21 mouse cellular contexts compared by ENCODE assay signal in genomic region chr7:112714783-112715182, GRCm38 (mm10). TPM values are rescaled to one million over a fixed set of nuclear protein-coding genes. Genes with fewer than 3 reads are reported as not detected.
DNase-seq lines count a peak whose midpoint lies in the region; ATAC-seq and TF ChIP-seq lines count a peak whose summit lies in the region.
"Had no signal": no experiment of that assay in that cellular context is flagged by ENCODE, and none has a peak within 500 bp of the region (broad histone marks: within the 10 kb centered on the region; RNA-seq: fewer than 3 reads in every experiment).

No protein-coding gene starts in this region.

- H3K9ac ChIP-seq in forebrain, embryonic 12.5 days, result no peak overlapping the region
- H3K9ac ChIP-seq in forebrain, embryonic 16.5 days (replicated peaks; ENCODE audit: low read depth, low read length), result no peak overlapping the region
- H3K9ac ChIP-seq in intestine, postnatal 0 days (ENCODE audit: low read depth, low read length), result no peak overlapping the region
- no peak overlapping the region for H3K9ac ChIP-seq in intestine, embryonic 16.5 days (ENCODE audit: low read depth, low read length)
- H3K9ac ChIP-seq: embryonic facial prominence, embryonic 13.5 days; forebrain, postnatal 0 days; hindbrain, embryonic 13.5 days; lung, embryonic 14.5 days; neural tube, embryonic 13.5 days had no signal

- H3K27ac ChIP-seq in forebrain, embryonic 12.5 days, result 0 out of 2 replicates have a peak overlapping the region, but pooled peaks have one; percentile 13
- H3K27ac ChIP-seq in forebrain, embryonic 16.5 days (ENCODE audit: low read length), result no peak overlapping the region
- H3K27ac ChIP-seq in intestine, postnatal 0 days (ENCODE audit: low read depth, low read length), result no peak overlapping the region
- H3K27ac ChIP-seq in intestine, embryonic 16.5 days (ENCODE audit: low read length), result no peak overlapping the region
- 0 out of 2 replicates have a peak overlapping the region, but pooled peaks have one; percentile 30 for H3K27ac ChIP-seq in limb, embryonic 10.5 days
- no peak overlapping the region for H3K27ac ChIP-seq in midbrain, embryonic 10.5 days (replicated peaks)
- H3K27ac ChIP-seq: embryonic facial prominence, embryonic 13.5 days; hindbrain, embryonic 13.5 days; neural tube, embryonic 13.5 days had no signal

- H3K4me3 ChIP-seq in forebrain, embryonic 12.5 days (replicated peaks), result no peak overlapping the region
- H3K4me3 ChIP-seq in forebrain, embryonic 16.5 days (replicated peaks; ENCODE audit: low read length), result no peak overlapping the region
- no peak overlapping the region for H3K4me3 ChIP-seq in intestine, postnatal 0 days (ENCODE audit: low read depth, low read length)
- no peak overlapping the region for H3K4me3 ChIP-seq in intestine, embryonic 16.5 days (ENCODE audit: low read length)
- no peak overlapping the region for H3K4me3 ChIP-seq in limb, embryonic 10.5 days
- H3K4me3 ChIP-seq in midbrain, embryonic 10.5 days, result no peak overlapping the region
- H3K4me3 ChIP-seq: embryonic facial prominence, embryonic 13.5 days; hindbrain, embryonic 13.5 days; neural tube, embryonic 13.5 days had no signal

- DNase-seq in kidney, adult 9 months, result peak; percentile 86
- DNase-seq in limb, embryonic 10.5 days (ENCODE audit: low spot score), result no peak
- DNase-seq in adrenal gland, postnatal 14 days, result no peak
- DNase-seq in midbrain, embryonic 10.5 days (ENCODE audit: low spot score), result no peak
- DNase-seq: adrenal gland, adult 8-10 months; cerebellum, adult 9-11 months; forebrain, postnatal 0 days; gastrocnemius, postnatal 36 days; liver; lung, embryonic 14.5 days; lung, postnatal 4 days; thymus, postnatal 25 days had no signal

- H3K4me2 ChIP-seq in forebrain, embryonic 12.5 days, result no peak overlapping the region
- H3K4me2 ChIP-seq in forebrain, embryonic 16.5 days (ENCODE audit: low read length), result no peak overlapping the region
- H3K4me2 ChIP-seq in intestine, postnatal 0 days (replicated peaks; ENCODE audit: low read depth), result no peak overlapping the region
- H3K4me2 ChIP-seq in intestine, embryonic 16.5 days (ENCODE audit: low read depth, low read length), result no peak overlapping the region
- H3K4me2 ChIP-seq: embryonic facial prominence, embryonic 13.5 days; hindbrain, embryonic 13.5 days; lung, embryonic 14.5 days; midbrain, embryonic 11.5 days; neural tube, embryonic 13.5 days had no signal

- H3K27me3 ChIP-seq in forebrain, embryonic 12.5 days, result no peaks in the 10 kb centered on the region
- H3K27me3 ChIP-seq in forebrain, embryonic 16.5 days (replicated peaks; ENCODE audit: control insufficient read depth, insufficient read depth, low read length), result no peaks in the 10 kb centered on the region
- H3K27me3 ChIP-seq in intestine, postnatal 0 days (replicated peaks; ENCODE audit: control insufficient read depth, insufficient read depth, low read length), result no peaks in the 10 kb centered on the region
- H3K27me3 ChIP-seq in intestine, embryonic 16.5 days (replicated peaks; ENCODE audit: control insufficient read depth, insufficient read depth, low read length), result no peaks in the 10 kb centered on the region
- no peaks in the 10 kb centered on the region for H3K27me3 ChIP-seq in limb, embryonic 10.5 days (ENCODE audit: low read depth, poor library complexity, severe bottlenecking)
- no peaks in the 10 kb centered on the region for H3K27me3 ChIP-seq in midbrain, embryonic 10.5 days (ENCODE audit: low read depth, poor library complexity, severe bottlenecking)
- H3K27me3 ChIP-seq: embryonic facial prominence, embryonic 13.5 days; hindbrain, embryonic 13.5 days; neural tube, embryonic 13.5 days had no signal

- no peaks in the 10 kb centered on the region for H3K9me3 ChIP-seq in forebrain, embryonic 12.5 days
- H3K9me3 ChIP-seq in forebrain, embryonic 16.5 days (ENCODE audit: control insufficient read depth, low read length), result no peaks in the 10 kb centered on the region
- H3K9me3 ChIP-seq in intestine, postnatal 0 days (ENCODE audit: control insufficient read depth), result no peaks in the 10 kb centered on the region
- H3K9me3 ChIP-seq in intestine, embryonic 16.5 days (ENCODE audit: control insufficient read depth, low read length), result no peaks in the 10 kb centered on the region
- H3K9me3 ChIP-seq in limb, embryonic 10.5 days (replicated peaks), result no peaks in the 10 kb centered on the region
- H3K9me3 ChIP-seq in midbrain, embryonic 10.5 days (replicated peaks), result no peaks in the 10 kb centered on the region
- H3K9me3 ChIP-seq: embryonic facial prominence, embryonic 13.5 days; hindbrain, embryonic 13.5 days; neural tube, embryonic 13.5 days had no signal

- H3K36me3 ChIP-seq in forebrain, embryonic 12.5 days (replicated peaks), result no peaks in the 10 kb centered on the region
- no peaks in the 10 kb centered on the region for H3K36me3 ChIP-seq in forebrain, embryonic 16.5 days (ENCODE audit: control insufficient read depth, insufficient read depth)
- no peaks in the 10 kb centered on the region for H3K36me3 ChIP-seq in intestine, postnatal 0 days (ENCODE audit: control insufficient read depth, insufficient read depth)
- no peaks in the 10 kb centered on the region for H3K36me3 ChIP-seq in intestine, embryonic 16.5 days (ENCODE audit: control insufficient read depth, insufficient read depth, low read length)
- no peaks in the 10 kb centered on the region for H3K36me3 ChIP-seq in limb, embryonic 10.5 days
- 0 out of 2 replicates have a peak, but pooled peaks cover 2% of the 10 kb centered on the region for H3K36me3 ChIP-seq in midbrain, embryonic 10.5 days
- H3K36me3 ChIP-seq: embryonic facial prominence, embryonic 13.5 days; hindbrain, embryonic 13.5 days; neural tube, embryonic 13.5 days had no signal

- peaks cover 42% of the 10 kb centered on the region for H3K4me1 ChIP-seq in forebrain, embryonic 12.5 days
- peaks cover 11% of the 10 kb centered on the region for H3K4me1 ChIP-seq in forebrain, embryonic 16.5 days (replicated peaks; ENCODE audit: control insufficient read depth, insufficient read depth, low read length)
- H3K4me1 ChIP-seq in intestine, postnatal 0 days (replicated peaks; ENCODE audit: control insufficient read depth, insufficient read depth, low read length), result peaks cover 15% of the 10 kb centered on the region
- H3K4me1 ChIP-seq in intestine, embryonic 16.5 days (ENCODE audit: control insufficient read depth, insufficient read depth, low read length), result peaks cover 45% of the 10 kb centered on the region
- H3K4me1 ChIP-seq in limb, embryonic 10.5 days, result peaks cover 84% of the 10 kb centered on the region
- peaks cover 82% of the 10 kb centered on the region for H3K4me1 ChIP-seq in midbrain, embryonic 10.5 days

- WGBS in forebrain, embryonic 12.5 days, result 81% methylated on average over 6 of the region's 6 CpGs
- whole genome bisulfite sequencing in forebrain, embryonic 16.5 days, result 80% methylated on average over 6 of the region's 6 CpGs
- 77% methylated on average over 6 of the region's 6 CpGs for WGBS in intestine, postnatal 0 days
- WGBS in intestine, embryonic 16.5 days, result 78% methylated on average over 6 of the region's 6 CpGs
- WGBS in limb, embryonic 10.5 days, result 85% methylated on average over 6 of the region's 6 CpGs
- WGBS in midbrain, embryonic 10.5 days, result 81% methylated on average over 6 of the region's 6 CpGs

- no peak for TF ChIP-seq CTCF in intestine, postnatal 0 days (IDR thresholded peaks at IDR 0.05; ENCODE audit: low read depth)

- no peak for ATAC-seq in forebrain, embryonic 12.5 days (ENCODE audit: low FRiP score)
- no peak for ATAC-seq in forebrain, embryonic 16.5 days
- peak; percentile 14; the same call in 1 of the 2 replicates for ATAC-seq in intestine, postnatal 0 days
- no peak for ATAC-seq in intestine, embryonic 16.5 days
- ATAC-seq: forebrain, postnatal 0 days; inflammation-experienced regulatory T-cells, adult 6 months had no signal

RNA-seq across cellular contexts. Expression of gene Tead1, which starts 35.7 kb away (rescaled TPM):
- polyA plus RNA-seq in forebrain, embryonic 12.5 days (2016; fragmentation: Nextera tagmentation; extraction: Ambion mirVana), result 20.7 and 28.3 TPM in 2 replicates
- 10.3 and 17.6 TPM in 2 replicates for polyA plus RNA-seq in forebrain, embryonic 16.5 days (2015; fragmentation: Nextera tagmentation; extraction: Ambion mirVana)
- polyA plus RNA-seq in intestine, postnatal 0 days (2015; fragmentation: Nextera tagmentation; extraction: Ambion mirVana), result 7.4 and 10.8 TPM in 2 replicates
- 9.5 and 10.9 TPM in 2 replicates for polyA plus RNA-seq in intestine, embryonic 16.5 days (2015; fragmentation: Nextera tagmentation; extraction: Ambion mirVana)
- polyA plus RNA-seq in limb, embryonic 10.5 days (2016; fragmentation: Nextera tagmentation; extraction: Ambion mirVana), result 12.7 and 17.3 TPM in 2 replicates
- total RNA-seq in adrenal gland, postnatal 14 days (2021), result 73.3 and 106 TPM in 2 replicates
- polyA plus RNA-seq in midbrain, embryonic 10.5 days (2016; fragmentation: Nextera tagmentation; extraction: Ambion mirVana), result 17.1 and 17.6 TPM in 2 replicates

Comparison
In these comparisons a context has a peak if more than half of its experiments do, and no peak if none do; other contexts are left out.
1. H3K27ac ChIP-seq: peak in forebrain, embryonic 12.5 days (single experiment) and limb, embryonic 10.5 days (single experiment); none in forebrain, embryonic 16.5 days (single experiment), intestine, postnatal 0 days (single experiment), intestine, embryonic 16.5 days (single experiment) and midbrain, embryonic 10.5 days (single experiment).